Mouse (Mus musculus) limb, embryonic 11.5 days (tissue): ENCODE data around the gene Ppp2r3d. TPM values are rescaled to one million over a fixed set of nuclear protein-coding genes. Genes with fewer than 3 reads are reported as not detected.
"Not testable (repeated sequence)": the region's sequence is repeated elsewhere in the genome, so short reads cannot be mapped to it uniquely, and the experiment has no call there.

Source experiments
- ATAC-seq: fragments of 200-750 bp; cut with Nextera tagmentation; 2 replicates; pipeline ENCODE4 v1.8.0; 2017; ENCODE audit warnings: low read depth; ENCODE audit not compliant: insufficient number of reproducible peaks, low FRiP score, low TSS enrichment
- DNase-seq: peaks from one replicate; pipeline ENCODE4 v3.0.0-alpha.2; 2015; ENCODE audit warnings: low spot score
- H3K27ac ChIP-seq: fragments of 300-500 bp; sonication (generic); replicated peaks from 2 replicates; pipeline ENCODE4 v1.5.1; 2014; ENCODE audit warnings: low read depth, mild to moderate bottlenecking, low read length
- H3K27me3 ChIP-seq: fragments of 300-500 bp; sonication (generic); 2 replicates; pipeline ENCODE4 v1.6.1; 2014; ENCODE audit warnings: mild to moderate bottlenecking, low read length, mixed read lengths; ENCODE audit not compliant: control insufficient read depth, insufficient read depth
- H3K36me3 ChIP-seq: fragments of 300-500 bp; sonication (generic); 2 replicates; pipeline ENCODE4 v1.6.1; 2014; ENCODE audit warnings: mild to moderate bottlenecking, low read length, moderate library complexity, mixed read lengths; ENCODE audit not compliant: control insufficient read depth, insufficient read depth
- H3K4me1 ChIP-seq: fragments of 300-500 bp; sonication (generic); 2 replicates; pipeline ENCODE4 v1.6.1; 2014; ENCODE audit warnings: low read length, mixed read lengths; ENCODE audit not compliant: control insufficient read depth, insufficient read depth
- H3K4me2 ChIP-seq: fragments of 300-500 bp; sonication (generic); 2 replicates; pipeline ENCODE4 v1.6.1; 2014; ENCODE audit warnings: low read depth, mild to moderate bottlenecking, moderate library complexity; ENCODE audit not compliant: severe bottlenecking
- H3K4me3 ChIP-seq: fragments of 300-500 bp; sonication (generic); 2 replicates; pipeline ENCODE4 v1.5.1; 2014; ENCODE audit warnings: low read depth, low read length
- H3K9ac ChIP-seq: fragments of 300-500 bp; sonication (generic); 2 replicates; pipeline ENCODE4 v1.6.1; 2014; ENCODE audit warnings: mild to moderate bottlenecking, low read length
- H3K9me3 ChIP-seq: fragments of 300-500 bp; sonication (generic); 2 replicates; pipeline ENCODE4 v1.6.1; 2016; ENCODE audit warnings: low read length; ENCODE audit not compliant: control insufficient read depth
- WGBS: fragments of 180-500 bp; shearing (Covaris S2); extraction: QIAGEN DNeasy Blood & Tissue Kit; methylation state at CpG from one replicate; pipeline ENCODE4 v1.1.7; 2014; 5-methylcytosine and 5-hydroxymethylcytosine counted together
- polyA plus RNA-seq: library from polyadenylated mRNA; unstranded; fragments of >200 nt; fragmentation: Nextera tagmentation; extraction: Ambion mirVana; gene quantifications from 2 replicates; pipeline ENCODE4 v1.2.1, GENCODE M21; 2014

Ppp2r3d gene
- polyA plus RNA-seq = 97.9 and 99.4 TPM in 2 replicates

GRCm38 (mm10) chr9:124476096-124476902, at the start of gene Ppp2r3d:
Ppp2r3d (minus strand) TSS chr9:124476898.
- WGBS = 94% methylated on average over 22 of the region's 22 CpGs
- ATAC-seq = peak; percentile 77
- H3K4me1 ChIP-seq = no peaks in the 10 kb centered on the region
- H3K36me3 ChIP-seq = peaks cover 8% of the 10 kb centered on the region; the same call in 1 of the 2 replicates
- no peak for DNase-seq
- no peak within 1 kb of the TSS for H3K4me3 ChIP-seq
- no peaks in the 10 kb centered on the region for H3K9me3 ChIP-seq
- no peak within 1 kb of the TSS for H3K9ac ChIP-seq
- no peak within 1 kb of the TSS for H3K27ac ChIP-seq
- H3K4me2 ChIP-seq = no peak within 1 kb of the TSS
- no peaks in the 10 kb centered on the region for H3K27me3 ChIP-seq

- H3K36me3 ChIP-seq, H3K4me3 ChIP-seq, H3K9me3 ChIP-seq, ATAC-seq, DNase-seq, H3K27me3 ChIP-seq, H3K9ac ChIP-seq, H3K4me2 ChIP-seq, H3K4me1 ChIP-seq, H3K27ac ChIP-seq: not testable (repeated sequence)
- WGBS = 90% methylated on average over 2 of the region's 2 CpGs
Measured at GRCm38 (mm10) chr9:124493693-124494092, 17.0 kb upstream of the Ppp2r3d start, which contains the start of gene Gm21836. Gm21836 (minus strand) TSS chr9:124493793.

- H3K4me2 ChIP-seq, ATAC-seq, H3K27me3 ChIP-seq, H3K4me3 ChIP-seq, DNase-seq, H3K9me3 ChIP-seq, H3K36me3 ChIP-seq, H3K9ac ChIP-seq, H3K27ac ChIP-seq, H3K4me1 ChIP-seq: not testable (repeated sequence)
- 62% methylated on average over 13 of the region's 15 CpGs for WGBS
Measured at GRCm38 (mm10) chr9:124480361-124480980, 3.8 kb upstream of the Ppp2r3d start.

- 84% methylated on average over 3 of the region's 3 CpGs for WGBS
- no peak overlapping the region for H3K4me2 ChIP-seq
- ATAC-seq (no peak), DNase-seq (no peak)
- H3K36me3 ChIP-seq = peaks cover 8% of the 10 kb centered on the region; the same call in 1 of the 2 replicates
- H3K4me3 ChIP-seq = no peak overlapping the region
- no peak overlapping the region for H3K9ac ChIP-seq
- H3K27ac ChIP-seq = no peak overlapping the region
- H3K4me1 ChIP-seq = no peaks in the 10 kb centered on the region
- no peaks in the 10 kb centered on the region for H3K9me3 ChIP-seq
- H3K27me3 ChIP-seq = no peaks in the 10 kb centered on the region
Measured at GRCm38 (mm10) chr9:124478081-124478480, 1.4 kb upstream of the Ppp2r3d start.

- Histone ChIP-seq H3K36me3 (peaks cover 8% of the 10 kb centered on the region; the same call in 1 of the 2 replicates), H3K27ac (no peak overlapping the region), H3K4me3 (no peak overlapping the region), H3K27me3 (no peaks in the 10 kb centered on the region), H3K9me3 (no peaks in the 10 kb centered on the region), H3K9ac (no peak overlapping the region), H3K4me1 (no peaks in the 10 kb centered on the region), H3K4me2 (no peak overlapping the region)
- ATAC-seq (0 out of 2 replicates have a peak, but pooled peaks have one; percentile 31), DNase-seq (no peak)
- 88% methylated on average over 15 of the region's 15 CpGs for WGBS
Measured at GRCm38 (mm10) chr9:124475689-124476088, 1.0 kb downstream of the Ppp2r3d start.

- ATAC-seq (0 out of 2 replicates have a peak, but pooled peaks have one; percentile 35), DNase-seq (peak; percentile 53)
- no peaks in the 10 kb centered on the region for H3K36me3 ChIP-seq
- H3K9ac ChIP-seq = no peak overlapping the region
- 4% methylated on average over 1 of the region's 1 CpGs for whole genome bisulfite sequencing
- no peak overlapping the region for H3K27ac ChIP-seq
- no peaks in the 10 kb centered on the region for H3K4me1 ChIP-seq
- H3K4me2 ChIP-seq = no peak overlapping the region
- H3K9me3 ChIP-seq = no peaks in the 10 kb centered on the region
- H3K4me3 ChIP-seq = no peak overlapping the region
- H3K27me3 ChIP-seq = no peaks in the 10 kb centered on the region
Measured at GRCm38 (mm10) chr9:124456572-124456971, 20.1 kb downstream of the Ppp2r3d start.

- peak; percentile 25 for DNase-seq
Measured at GRCm38 (mm10) chr9:124442533-124442855, 34.2 kb downstream of the Ppp2r3d start.

GRCm38 (mm10) chr9:124441681-124442532, 34.8 kb downstream of the Ppp2r3d start:
- Histone ChIP-seq H3K4me3 (no peak overlapping the region; the same call in 1 of the 2 replicates), H3K27me3 (no peaks in the 10 kb centered on the region), H3K27ac (no peak overlapping the region), H3K4me1 (no peaks in the 10 kb centered on the region), H3K4me2 (no peak overlapping the region), H3K9ac (no peak overlapping the region), H3K36me3 (peaks cover 31% of the 10 kb centered on the region), H3K9me3 (peaks cover 17% of the 10 kb centered on the region; the same call in 1 of the 2 replicates)
- peak; percentile 27 for ATAC-seq
- peak; percentile 24 for DNase-seq
- WGBS = 97% methylated on average over 45 of the region's 45 CpGs

More at GRCm38 (mm10) chr9:124442533-124442855, 34.2 kb downstream of the Ppp2r3d start:
- Histone ChIP-seq H3K9ac (no peak overlapping the region), H3K4me1 (no peaks in the 10 kb centered on the region), H3K27ac (no peak overlapping the region), H3K4me3 (no peak overlapping the region; the same call in 1 of the 2 replicates), H3K36me3 (peaks cover 31% of the 10 kb centered on the region), H3K9me3 (peaks cover 17% of the 10 kb centered on the region; the same call in 1 of the 2 replicates), H3K4me2 (no peak overlapping the region), H3K27me3 (no peaks in the 10 kb centered on the region)
- 96% methylated on average over 15 of the region's 15 CpGs for WGBS
- ATAC-seq = no peak
